Mouse (Mus musculus): ENCODE results near the gene Gan.

DNA sequence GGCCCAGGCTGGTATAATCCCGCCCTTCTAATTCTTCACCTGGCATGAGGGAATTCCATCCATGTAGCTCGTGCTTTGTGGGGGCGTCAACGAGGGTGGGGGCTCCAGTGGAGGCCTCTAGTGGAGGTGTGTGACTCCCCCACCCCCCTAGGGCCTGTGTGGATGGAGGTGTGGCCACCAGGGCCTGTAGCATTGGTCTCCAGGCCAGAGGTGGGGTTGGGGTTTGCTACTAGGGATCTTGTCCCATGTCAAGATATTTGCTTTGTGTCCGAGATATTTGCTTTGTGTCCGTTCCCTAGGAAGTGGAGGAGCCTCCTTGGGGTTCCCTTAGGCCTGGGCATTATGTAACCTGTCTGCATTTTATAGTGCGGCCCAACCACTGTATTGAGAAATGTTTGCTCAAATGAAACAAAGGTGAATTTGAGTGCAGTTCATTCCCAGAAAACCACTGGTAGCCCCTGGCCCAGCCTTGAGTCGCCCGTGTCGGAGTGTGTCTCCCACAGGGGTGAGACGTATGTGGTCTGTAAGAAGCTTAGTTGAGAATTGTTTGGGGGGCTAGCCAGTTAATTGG, 101.6 kb downstream of the Gan start:
- TF ChIP-seq GATA1 (IDR thresholded peaks at IDR 0.05; ENCODE audit: low read length) (no peak), TAL1 (IDR thresholded peaks at IDR 0.05; ENCODE audit: low read length) (no peak)
